Mouse (Mus musculus) layer of hippocampus, adult 2 months (tissue): ENCODE measurements at regions not wholly inside any gene's neighbourhood (a gene's known extent, or its start where the extent isn't known, plus 50 kb on each side); places are given as distances from the start of the nearest gene placed in this dataset.
A peak's percentile ranks its signal among the peaks of the same experiment; 100 is the strongest.

Experiments
- DNase-seq, 2 experiments: peaks; one replicate each; pipeline ENCODE4 v3.0.0; 2022; ENCODE audit warnings: low spot score in 2 of 2
- H3K27ac ChIP-seq: fragments of 200-600 bp; 2 replicates; pipeline ENCODE4 v1.8.1; 2022
- H3K4me3 ChIP-seq: fragments of 200-600 bp; 2 replicates; pipeline ENCODE4 v1.8.1; 2022; ENCODE audit warnings: mild to moderate bottlenecking
- CTCF ChIP-seq: fragments of 200-600 bp; conservative IDR thresholded peaks from 2 replicates; pipeline ENCODE4 v1.8.1; 2022; ENCODE audit warnings: antibody characterized with exemption, mild to moderate bottlenecking, moderate library complexity

DNA sequence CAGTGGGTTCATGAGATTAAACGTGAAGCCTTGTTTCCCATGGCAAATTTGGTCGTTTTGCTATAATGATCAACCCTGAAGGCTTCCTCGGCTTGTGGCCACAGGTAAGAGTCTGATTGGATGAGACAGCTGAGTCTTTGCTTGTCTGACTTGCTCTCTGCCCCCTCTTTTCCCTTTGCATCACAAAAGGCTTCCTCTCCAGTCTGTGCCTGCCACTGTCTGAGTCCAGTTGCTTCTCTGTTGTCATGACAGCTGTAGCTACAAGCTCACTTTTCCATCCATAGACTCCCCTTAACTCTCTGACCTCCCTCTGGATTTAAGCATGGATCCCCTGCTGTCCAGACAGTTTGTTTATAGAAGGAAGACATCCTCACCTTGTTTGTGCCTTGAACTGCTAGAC is 314.9 kb upstream of the Lcorl start:
- no peak for DNase-seq
- H3K4me3 ChIP-seq: no peak overlapping the region
- no peak for TF ChIP-seq CTCF
- no peak overlapping the region for H3K27ac ChIP-seq

DNA sequence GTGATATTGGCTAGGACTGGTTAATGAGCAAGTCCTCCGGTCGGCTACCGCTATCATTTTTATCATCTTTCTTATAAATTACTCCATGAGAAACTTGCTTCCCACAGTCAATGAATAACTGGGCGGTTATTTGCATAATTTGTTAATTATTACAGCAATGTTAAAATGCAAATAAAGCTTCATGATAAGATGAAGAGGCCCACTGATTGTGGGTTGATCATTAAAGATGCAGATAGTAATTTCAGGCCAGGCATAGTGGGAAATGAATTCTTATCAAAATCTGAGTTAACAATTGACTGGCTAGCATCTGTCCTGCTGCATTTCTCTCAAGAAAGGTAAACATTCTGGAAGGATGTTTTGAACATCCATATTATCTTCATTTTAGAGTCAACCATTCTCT is 303.4 kb upstream of the Lcorl start:
- TF ChIP-seq CTCF: no peak
- H3K27ac ChIP-seq: no peak overlapping the region
- H3K4me3 ChIP-seq: no peak overlapping the region
- no peak for DNase-seq

GRCm38 (mm10) chr5:46151973-46152372 is 294.6 kb upstream of the Lcorl start:
- no peak overlapping the region for H3K4me3 ChIP-seq
- no peak for DNase-seq
- no peak for TF ChIP-seq CTCF

DNA sequence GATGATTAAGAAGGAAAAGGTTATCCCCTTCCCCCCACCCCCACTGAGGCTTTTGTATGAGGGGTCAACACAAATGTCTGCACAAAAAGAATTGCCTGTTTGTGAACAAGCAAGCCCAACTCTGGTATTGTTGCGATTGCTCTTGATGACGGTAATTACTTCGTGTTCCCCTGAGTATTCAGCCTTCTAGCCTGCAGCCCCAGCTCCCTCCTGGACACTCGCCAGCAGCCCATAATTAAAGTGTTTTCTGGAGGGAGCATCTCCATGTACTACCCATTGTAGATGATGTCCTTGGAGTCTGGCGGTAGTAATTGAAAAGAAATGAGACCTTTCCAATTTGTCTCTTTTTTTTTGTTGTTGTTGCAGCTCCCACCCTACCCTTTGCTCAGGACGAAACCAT is 293.4 kb upstream of the Lcorl start:
- TF ChIP-seq CTCF: no peak
- no peak overlapping the region for H3K4me3 ChIP-seq
- DNase-seq: no peak
- no peak overlapping the region for H3K27ac ChIP-seq

More at GRCm38 (mm10) chr5:46151973-46152372, 294.6 kb upstream of the Lcorl start:
- no peak overlapping the region for H3K27ac ChIP-seq

DNA sequence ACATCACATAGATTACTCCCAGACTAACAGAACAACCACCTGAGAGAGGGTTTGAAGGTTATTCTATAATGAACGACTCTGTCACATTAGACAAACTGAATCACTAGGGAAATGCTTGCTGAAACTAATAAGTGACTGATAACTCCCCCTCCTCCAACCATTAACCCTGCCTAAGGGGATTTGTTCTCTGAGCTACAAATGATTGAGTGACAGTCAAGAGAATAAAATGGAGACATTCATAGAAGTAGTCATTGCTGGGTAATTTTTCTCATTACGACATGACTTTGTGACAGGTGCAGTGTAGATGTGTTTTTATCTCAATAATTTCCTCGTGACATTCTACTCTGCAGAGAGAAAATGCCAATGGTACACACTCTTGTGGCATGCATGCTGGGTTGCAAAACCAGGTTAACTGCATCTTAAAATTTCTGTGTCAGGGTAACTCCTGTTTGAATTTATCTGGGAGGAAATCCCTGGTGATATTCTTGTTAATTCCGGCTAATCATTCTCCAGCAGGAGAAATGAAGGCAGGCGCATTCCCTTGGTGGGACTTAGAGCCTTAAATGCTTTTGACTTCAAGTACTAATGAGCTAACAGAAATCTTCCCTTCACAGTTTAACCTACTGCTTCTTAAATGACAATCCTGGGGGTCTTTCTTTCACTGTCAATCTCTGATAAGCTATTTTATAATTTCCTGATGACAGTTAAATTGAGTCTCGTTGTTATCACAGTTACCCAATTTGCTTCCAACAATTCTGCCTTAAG is 292.6 kb upstream of the Lcorl start:
- H3K27ac ChIP-seq: no peak overlapping the region

DNA sequence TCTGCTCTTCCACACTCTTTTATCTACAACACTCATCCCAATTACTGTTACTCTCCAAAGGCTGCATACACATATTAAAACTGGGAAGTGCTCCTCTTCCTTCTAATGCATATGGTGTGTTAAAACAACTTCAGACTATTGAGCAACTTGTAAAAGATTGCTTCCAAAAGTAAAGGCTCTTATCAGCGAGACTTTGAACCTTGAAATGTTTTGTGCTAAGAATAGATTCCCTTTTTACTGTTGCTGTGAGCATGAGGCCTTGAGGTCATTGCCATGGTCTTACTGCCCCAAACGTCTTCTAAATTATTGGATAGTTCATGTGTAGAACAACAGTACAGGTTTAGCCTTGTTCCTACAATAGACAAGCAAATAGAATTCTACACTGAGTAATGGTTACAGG is 281.6 kb upstream of the Lcorl start:
- no peak for TF ChIP-seq CTCF
- Histone ChIP-seq H3K4me3 (no peak overlapping the region), H3K27ac (no peak overlapping the region)
- no peak for DNase-seq

More for the DNA sequence above, 292.6 kb upstream of the Lcorl start:
- no peak for DNase-seq
- no peak overlapping the region for H3K4me3 ChIP-seq
- no peak for TF ChIP-seq CTCF

DNA sequence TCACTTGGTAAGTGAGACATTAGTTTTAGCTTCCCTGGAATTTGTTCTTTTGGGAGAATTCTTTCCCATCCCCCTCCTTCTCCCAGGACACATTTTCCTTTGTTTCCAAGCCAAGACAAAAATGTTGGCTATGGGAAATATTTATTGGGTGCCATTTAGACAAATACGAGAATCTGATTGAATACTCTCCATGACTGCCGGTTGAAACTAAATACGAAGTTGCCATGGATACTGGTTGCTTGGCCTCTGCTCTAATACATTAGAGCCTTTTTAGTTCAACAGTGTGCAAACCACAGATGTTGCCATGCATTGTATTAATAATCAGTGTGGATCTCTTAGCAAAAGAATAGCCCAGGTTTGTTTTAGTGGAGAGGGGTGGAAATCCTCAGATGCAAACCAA is 280.3 kb upstream of the Lcorl start:
- Histone ChIP-seq H3K4me3 (no peak overlapping the region), H3K27ac (no peak overlapping the region)
- no peak for TF ChIP-seq CTCF
- DNase-seq: peak in 1 of 2 experiments; percentile 4

DNA sequence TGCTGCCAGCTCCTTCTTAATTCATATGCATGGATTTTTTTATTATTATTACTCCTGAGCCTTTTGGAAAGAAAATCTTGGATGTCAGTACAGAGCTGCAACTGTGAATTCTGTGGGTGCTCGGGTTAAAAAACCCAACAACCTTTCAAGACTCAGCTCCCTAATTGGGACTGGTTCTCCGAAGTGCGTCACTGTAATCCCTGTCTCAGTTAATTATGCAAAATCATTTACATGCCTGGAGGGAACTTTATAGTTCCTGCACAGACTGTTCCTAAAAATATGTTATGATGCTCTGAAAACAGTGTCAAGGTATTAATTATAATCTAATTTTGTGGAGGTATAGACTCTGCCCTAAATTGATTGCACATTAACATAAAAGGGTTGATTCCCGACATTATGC is 250.6 kb upstream of the Lcorl start:
- H3K4me3 ChIP-seq: no peak overlapping the region
- no peak for DNase-seq
- TF ChIP-seq CTCF: no peak
- H3K27ac ChIP-seq: no peak overlapping the region

DNA sequence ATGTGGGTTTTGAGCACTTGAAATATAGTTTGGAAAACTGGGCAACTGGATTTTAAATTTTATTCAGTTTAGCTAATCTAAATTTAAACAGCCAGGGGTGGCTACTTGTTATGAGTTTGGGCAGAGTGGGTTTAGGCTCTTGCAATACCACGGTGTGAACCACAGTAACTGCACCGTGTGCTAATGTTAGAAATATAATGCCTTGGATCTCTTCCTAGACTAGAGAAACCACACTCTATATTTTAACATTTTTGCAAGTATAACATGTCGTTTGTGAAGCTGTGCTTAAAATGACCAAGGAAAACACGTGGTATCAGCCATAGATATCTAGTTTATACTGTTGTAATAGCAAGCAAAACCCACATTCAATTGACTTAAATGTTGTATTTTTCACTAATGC is 245.9 kb upstream of the Lcorl start:
- TF ChIP-seq CTCF: no peak
- no peak overlapping the region for H3K4me3 ChIP-seq
- H3K27ac ChIP-seq: no peak overlapping the region
- DNase-seq: no peak

DNA sequence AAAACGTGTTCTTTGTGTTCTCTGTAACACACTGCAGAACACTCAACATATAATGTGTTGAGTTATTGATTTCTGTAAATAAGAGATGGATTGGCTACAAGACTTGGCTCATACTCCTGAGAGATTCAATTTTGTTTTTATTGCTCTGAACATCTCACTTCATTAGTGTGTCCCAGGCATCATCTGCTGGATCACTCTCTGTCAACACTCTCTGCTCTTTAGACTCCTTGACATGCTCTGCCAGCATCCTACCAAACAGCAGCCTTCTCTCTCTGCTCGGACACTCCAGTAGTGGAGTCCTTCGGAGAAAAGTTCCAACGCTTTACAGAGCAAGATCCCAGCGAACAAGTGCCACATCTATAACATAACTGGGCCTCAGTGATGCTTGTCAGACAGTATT is 235.1 kb upstream of the Lcorl start:
- no peak overlapping the region for H3K4me3 ChIP-seq
- no peak for DNase-seq
- no peak overlapping the region for H3K27ac ChIP-seq
- no peak for TF ChIP-seq CTCF

GRCm38 (mm10) chr5:46086885-46087284 is 229.5 kb upstream of the Lcorl start:
- DNase-seq: no peak
- no peak overlapping the region for H3K27ac ChIP-seq
- TF ChIP-seq CTCF: no peak
- H3K4me3 ChIP-seq: no peak overlapping the region

DNA sequence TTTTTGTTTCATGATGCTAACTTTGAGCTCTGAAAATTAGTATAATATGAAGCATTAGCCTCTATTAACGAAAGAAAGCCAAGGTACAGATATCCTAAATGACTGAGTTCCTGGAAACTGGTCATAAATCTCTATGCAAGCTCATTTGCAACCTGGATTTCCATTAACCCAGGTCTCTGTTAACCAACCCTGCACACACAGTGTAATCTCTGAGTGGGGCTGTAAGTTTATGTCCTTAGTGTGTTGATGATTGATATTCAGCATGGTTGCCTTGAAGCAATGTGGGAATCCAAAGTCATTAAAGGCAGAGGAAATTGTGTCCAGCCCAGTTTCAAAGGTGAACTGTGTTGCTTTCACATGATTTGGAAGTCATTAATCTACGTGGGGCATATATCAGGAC is 225.9 kb upstream of the Lcorl start:
- Histone ChIP-seq H3K27ac (no peak overlapping the region), H3K4me3 (no peak overlapping the region)
- no peak for DNase-seq
- TF ChIP-seq CTCF: no peak

DNA sequence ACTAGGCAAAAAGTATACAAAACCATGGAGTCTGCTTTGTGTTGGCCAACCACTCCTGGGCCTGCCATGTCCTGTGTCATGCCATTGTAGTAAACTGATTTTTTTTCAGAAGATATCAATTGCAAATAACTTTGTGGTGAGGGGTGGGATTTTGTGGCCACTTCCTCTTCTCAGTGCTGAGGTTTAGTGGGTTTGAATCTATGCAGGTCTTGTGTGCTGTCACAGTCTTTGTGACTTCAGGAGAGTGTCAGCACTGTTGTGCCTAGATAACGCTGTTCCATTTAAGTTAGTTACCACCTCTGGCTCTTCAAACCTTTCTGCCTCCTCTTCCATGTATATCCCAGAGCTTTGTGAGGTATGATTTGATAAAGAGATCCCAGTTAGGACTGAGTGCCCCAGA is 216.3 kb upstream of the Lcorl start:
- no peak for DNase-seq
- TF ChIP-seq CTCF: no peak

GRCm38 (mm10) chr5:46073136-46073535 is 215.7 kb upstream of the Lcorl start:
- no peak for TF ChIP-seq CTCF
- DNase-seq: no peak
- Histone ChIP-seq H3K27ac (no peak overlapping the region), H3K4me3 (no peak overlapping the region)

More for the DNA sequence above, 216.3 kb upstream of the Lcorl start:
- Histone ChIP-seq H3K4me3 (no peak overlapping the region), H3K27ac (no peak overlapping the region)
